Mouse (Mus musculus) right cerebral cortex, postnatal 25 days (tissue): ENCODE measurements around the gene Hoxb9.

ENCODE experiments used
- DNase-seq: peaks from one replicate; pipeline ENCODE4 v3.0.0; 2022

Gene Hoxb9

GRCm38 (mm10) chr11:96298895-96299667 lies 27.8 kb downstream of the Hoxb9 start:
- no peak for DNase-seq

- no peak for DNase-seq
These were observed 28.5 kb downstream of the Hoxb9 start for GRCm38 (mm10) chr11:96299781-96300180.

- DNase-seq, result no peak
These were observed 29.3 kb downstream of the Hoxb9 start for GRCm38 (mm10) chr11:96300354-96301063.

- no peak for DNase-seq
These were observed 29.8 kb downstream of the Hoxb9 start for GRCm38 (mm10) chr11:96301064-96301431.

- no peak for DNase-seq
These were observed 30.6 kb downstream of the Hoxb9 start for GRCm38 (mm10) chr11:96301837-96302236.

- no peak for DNase-seq
These were observed 31.3 kb downstream of the Hoxb9 start for GRCm38 (mm10) chr11:96302381-96303150.

GRCm38 (mm10) chr11:96303151-96304099 lies 32.2 kb downstream of the Hoxb9 start, which contains the start of gene Hoxb5:
Hoxb5 (plus strand) TSS chr11:96303336.
- DNase-seq, result no peak

GRCm38 (mm10) chr11:96304381-96305195 lies 33.3 kb downstream of the Hoxb9 start:
- no peak for DNase-seq

GRCm38 (mm10) chr11:96305505-96306182 lies 34.4 kb downstream of the Hoxb9 start:
- no peak for DNase-seq

- no peak for DNase-seq
These were observed 35.1 kb downstream of the Hoxb9 start for GRCm38 (mm10) chr11:96306183-96306907.

- DNase-seq, result no peak
These were observed 35.6 kb downstream of the Hoxb9 start for GRCm38 (mm10) chr11:96306908-96307269.

GRCm38 (mm10) chr11:96308763-96309162 lies 37.5 kb downstream of the Hoxb9 start:
- DNase-seq, result no peak

- DNase-seq, result no peak
These were observed 38.0 kb downstream of the Hoxb9 start for GRCm38 (mm10) chr11:96309288-96309687.

- no peak for DNase-seq
These were observed 39.1 kb downstream of the Hoxb9 start for GRCm38 (mm10) chr11:96310183-96310938.

GRCm38 (mm10) chr11:96311097-96311496 lies 39.8 kb downstream of the Hoxb9 start:
- no peak for DNase-seq

- no peak for DNase-seq
These were observed 40.5 kb downstream of the Hoxb9 start for GRCm38 (mm10) chr11:96311520-96312417.

GRCm38 (mm10) chr11:96313134-96313533 lies 41.9 kb downstream of the Hoxb9 start:
- DNase-seq, result no peak

- DNase-seq, result no peak
These were observed 42.7 kb downstream of the Hoxb9 start for GRCm38 (mm10) chr11:96313806-96314428.
